Mouse (Mus musculus) testis, adult 2 months (tissue): ENCODE results near the gene Pfkfb2. TPM values are rescaled to one million over a fixed set of nuclear protein-coding genes. Genes with fewer than 3 reads are reported as not detected.

Experiments used
- H3K27ac ChIP-seq: fragments of 200-500 bp; 2 replicates; pipeline ENCODE4 v1.5.1; 2012; ENCODE audit warnings: low read depth, low read length; ENCODE audit not compliant: control insufficient read depth, insufficient read depth
- H3K27me3 ChIP-seq: fragments of 200-500 bp; 2 replicates; pipeline ENCODE4 v1.6.1; 2012; ENCODE audit warnings: mild to moderate bottlenecking, low read length, moderate library complexity; ENCODE audit not compliant: control insufficient read depth, insufficient read depth
- H3K36me3 ChIP-seq: fragments of 200-500 bp; 2 replicates; pipeline ENCODE4 v1.6.1; 2012; ENCODE audit warnings: mild to moderate bottlenecking, low read length; ENCODE audit not compliant: control insufficient read depth, insufficient read depth
- H3K4me1 ChIP-seq: fragments of 200-500 bp; 2 replicates; pipeline ENCODE4 v1.6.1; 2012; ENCODE audit warnings: low read length; ENCODE audit not compliant: control insufficient read depth, insufficient read depth
- H3K4me3 ChIP-seq: fragments of 200-500 bp; 2 replicates; pipeline ENCODE4 v1.5.1; 2012; ENCODE audit warnings: low read depth, mild to moderate bottlenecking, low read length, moderate library complexity, mixed read lengths; ENCODE audit not compliant: control insufficient read depth
- CTCF ChIP-seq: fragments of 200-500 bp; IDR thresholded peaks from 2 replicates; pipeline ENCODE4 v1.5.1; 2012; ENCODE audit warnings: low read depth, mild to moderate bottlenecking, inconsistent platforms, low read length, moderate library complexity; ENCODE audit not compliant: control insufficient read depth, insufficient read depth, insufficient replicate concordance
- POLR2A ChIP-seq: fragments of 200-500 bp; IDR thresholded peaks from 2 replicates; pipeline ENCODE4 v1.6.1; 2012; ENCODE audit warnings: low read depth, mild to moderate bottlenecking, inconsistent platforms, low read length, moderate library complexity; ENCODE audit not compliant: control insufficient read depth
- polyA plus RNA-seq: library from polyadenylated mRNA; depleted of rRNA; stranded (reverse); fragments of >200 nt; gene quantifications from 2 replicates; pipeline ENCODE4 v1.2.3, GENCODE M21; 2012

Pfkfb2 gene
- polyA plus RNA-seq, 1 experiment, result 33.0 TPM

GRCm38 (mm10) chr1:130716218-130716512, 12.9 kb downstream of the Pfkfb2 start:
- Histone ChIP-seq H3K36me3 (peaks cover 3% of the 10 kb centered on the region; the same call in 1 of the 2 replicates), H3K27ac (peak overlapping the region; percentile 88), H3K4me3 (peak overlapping the region; percentile 93), H3K4me1 (no peaks in the 10 kb centered on the region), H3K27me3 (no peaks in the 10 kb centered on the region)
- no peak for TF ChIP-seq CTCF
- no peak for TF ChIP-seq POLR2A

- no peaks in the 10 kb centered on the region for H3K4me1 ChIP-seq
- H3K27ac ChIP-seq, result peak within 1 kb of the TSS; percentile 88
- no peak for TF ChIP-seq CTCF
- TF ChIP-seq POLR2A, result peak; percentile 40
- peaks cover 3% of the 10 kb centered on the region; the same call in 1 of the 2 replicates for H3K36me3 ChIP-seq
- no peaks in the 10 kb centered on the region for H3K27me3 ChIP-seq
- H3K4me3 ChIP-seq, result peak within 1 kb of the TSS; percentile 93
Observed at GRCm38 (mm10) chr1:130715561-130716217, 13.4 kb downstream of the Pfkfb2 start, which contains the start of gene Gm29427. Gm29427 (minus strand) TSS chr1:130715799.

- Histone ChIP-seq H3K36me3 (peaks cover 3% of the 10 kb centered on the region; the same call in 1 of the 2 replicates), H3K27me3 (no peaks in the 10 kb centered on the region), H3K4me3 (no peak overlapping the region), H3K4me1 (no peaks in the 10 kb centered on the region; the same call in 1 of the 2 replicates), H3K27ac (no peak overlapping the region)
- TF ChIP-seq CTCF (no peak), POLR2A (no peak)
Observed at GRCm38 (mm10) chr1:130714046-130714445, 15.0 kb downstream of the Pfkfb2 start.

GRCm38 (mm10) chr1:130710283-130711080, 18.6 kb downstream of the Pfkfb2 start:
- peaks cover 4% of the 10 kb centered on the region for H3K36me3 ChIP-seq
- no peaks in the 10 kb centered on the region for H3K27me3 ChIP-seq
- no peaks in the 10 kb centered on the region; the same call in 1 of the 2 replicates for H3K4me1 ChIP-seq
- no peak overlapping the region for H3K27ac ChIP-seq
- TF ChIP-seq CTCF, result no peak
- TF ChIP-seq POLR2A, result no peak
- H3K4me3 ChIP-seq, result no peak overlapping the region

- Histone ChIP-seq H3K4me1 (no peaks in the 10 kb centered on the region), H3K4me3 (no peak overlapping the region), H3K27me3 (no peaks in the 10 kb centered on the region), H3K27ac (no peak overlapping the region; the same call in 1 of the 2 replicates), H3K36me3 (peaks cover 6% of the 10 kb centered on the region)
- no peak for TF ChIP-seq POLR2A
- no peak for TF ChIP-seq CTCF
Observed at GRCm38 (mm10) chr1:130703613-130704012, 25.4 kb downstream of the Pfkfb2 start.

- Histone ChIP-seq H3K4me3 (no peak overlapping the region), H3K36me3 (peaks cover 6% of the 10 kb centered on the region), H3K27me3 (no peaks in the 10 kb centered on the region), H3K27ac (no peak overlapping the region), H3K4me1 (no peaks in the 10 kb centered on the region)
- TF ChIP-seq POLR2A (no peak), CTCF (no peak)
Observed at GRCm38 (mm10) chr1:130701976-130702375, 27.1 kb downstream of the Pfkfb2 start.

- Histone ChIP-seq H3K4me3 (no peak overlapping the region), H3K4me1 (no peaks in the 10 kb centered on the region), H3K27ac (no peak overlapping the region), H3K27me3 (no peaks in the 10 kb centered on the region), H3K36me3 (peaks cover 9% of the 10 kb centered on the region)
- TF ChIP-seq POLR2A, result no peak
- TF ChIP-seq CTCF, result no peak
Observed at GRCm38 (mm10) chr1:130699937-130700633, 29.0 kb downstream of the Pfkfb2 start.
